Mouse (Mus musculus) embryonic fibroblast, embryonic 13.5 days (primary cell): ENCODE data around the gene Myom1. TPM values are rescaled to one million over a fixed set of nuclear protein-coding genes. Genes with fewer than 3 reads are reported as not detected.

Experiments
- H3K27ac ChIP-seq: 2 replicates; pipeline ENCODE4 v1.5.1; 2012; ENCODE audit warnings: low read length, control low read depth, inconsistent platforms; ENCODE audit not compliant: insufficient read depth
- H3K4me1 ChIP-seq: 2 replicates; pipeline ENCODE4 v1.6.1; 2011; ENCODE audit warnings: low read length; ENCODE audit not compliant: control insufficient read depth, insufficient read depth
- H3K4me3 ChIP-seq: 2 replicates; pipeline ENCODE4 v1.5.1; 2011; ENCODE audit warnings: mild to moderate bottlenecking, control low read depth, low read length; ENCODE audit not compliant: insufficient read depth
- CTCF ChIP-seq: IDR thresholded peaks from 2 replicates; pipeline ENCODE4 v1.5.1; 2011; ENCODE audit warnings: mild to moderate bottlenecking, control low read depth, low read length, moderate library complexity, borderline replicate concordance; ENCODE audit not compliant: insufficient read depth
- POLR2A ChIP-seq: IDR thresholded peaks from 2 replicates; pipeline ENCODE4 v1.6.1; 2011; ENCODE audit warnings: low read depth, mild to moderate bottlenecking, control low read depth, low read length, moderate library complexity
- polyA plus RNA-seq: library from polyadenylated mRNA; stranded (reverse); fragments of >200 nt; gene quantifications from 2 replicates; pipeline ENCODE4 v1.2.4, GENCODE M21; 2011; ENCODE audit warnings: low read depth; ENCODE audit not compliant: missing spikeins, insufficient read length

The Myom1 gene
- polyA plus RNA-seq, 1 experiment: 8.7 TPM

GRCm38 (mm10) chr17:71110753-71111265 is 108.4 kb downstream of the Myom1 start:
- no peak for TF ChIP-seq POLR2A
- no peak for TF ChIP-seq CTCF
- H3K4me1 ChIP-seq: no peaks in the 10 kb centered on the region
- H3K4me3 ChIP-seq: no peak overlapping the region
- H3K27ac ChIP-seq: no peak overlapping the region

- Histone ChIP-seq H3K4me1 (no peaks in the 10 kb centered on the region), H3K27ac (no peak overlapping the region), H3K4me3 (no peak overlapping the region)
- no peak for TF ChIP-seq POLR2A
- no peak for TF ChIP-seq CTCF
Measured at GRCm38 (mm10) chr17:71112689-71113088, 110.3 kb downstream of the Myom1 start.

GRCm38 (mm10) chr17:71114282-71114681 is 111.8 kb downstream of the Myom1 start:
- TF ChIP-seq POLR2A: no peak
- no peak for TF ChIP-seq CTCF

GRCm38 (mm10) chr17:71117956-71118355 is 115.5 kb downstream of the Myom1 start:
- no peak overlapping the region for H3K4me3 ChIP-seq
- TF ChIP-seq POLR2A (no peak), CTCF (no peak)
- peaks cover 8% of the 10 kb centered on the region for H3K4me1 ChIP-seq
- no peak overlapping the region for H3K27ac ChIP-seq

More at GRCm38 (mm10) chr17:71114282-71114681, 111.8 kb downstream of the Myom1 start:
- H3K27ac ChIP-seq: no peak overlapping the region
- no peaks in the 10 kb centered on the region for H3K4me1 ChIP-seq
- no peak overlapping the region for H3K4me3 ChIP-seq

GRCm38 (mm10) chr17:71118607-71119006 is 116.2 kb downstream of the Myom1 start:
- Histone ChIP-seq H3K27ac (no peak overlapping the region), H3K4me1 (peaks cover 8% of the 10 kb centered on the region), H3K4me3 (no peak overlapping the region)
- TF ChIP-seq POLR2A (no peak), CTCF (no peak)

GRCm38 (mm10) chr17:71120626-71121025 is 118.2 kb downstream of the Myom1 start:
- TF ChIP-seq POLR2A (no peak), CTCF (no peak)
- H3K27ac ChIP-seq: no peak overlapping the region; the same call in 1 of the 2 replicates
- H3K4me1 ChIP-seq: peaks cover 14% of the 10 kb centered on the region
- H3K4me3 ChIP-seq: no peak overlapping the region

- Histone ChIP-seq H3K4me3 (no peak overlapping the region), H3K4me1 (peaks cover 14% of the 10 kb centered on the region), H3K27ac (no peak overlapping the region)
- no peak for TF ChIP-seq CTCF
- no peak for TF ChIP-seq POLR2A
Measured at GRCm38 (mm10) chr17:71124061-71124670, 121.7 kb downstream of the Myom1 start.

- no peak overlapping the region for H3K4me3 ChIP-seq
- no peak overlapping the region for H3K27ac ChIP-seq
- TF ChIP-seq POLR2A (no peak), CTCF (no peak)
- peaks cover 14% of the 10 kb centered on the region for H3K4me1 ChIP-seq
Measured at GRCm38 (mm10) chr17:71124674-71125073, 122.2 kb downstream of the Myom1 start.

- TF ChIP-seq CTCF (no peak), POLR2A (no peak)
- no peak overlapping the region for H3K27ac ChIP-seq
- peaks cover 14% of the 10 kb centered on the region for H3K4me1 ChIP-seq
- H3K4me3 ChIP-seq: no peak overlapping the region
Measured at GRCm38 (mm10) chr17:71125519-71125918, 123.1 kb downstream of the Myom1 start.

- peaks cover 11% of the 10 kb centered on the region for H3K4me1 ChIP-seq
- no peak overlapping the region for H3K4me3 ChIP-seq
- TF ChIP-seq CTCF: no peak
- TF ChIP-seq POLR2A: no peak
- no peak overlapping the region for H3K27ac ChIP-seq
Measured at GRCm38 (mm10) chr17:71126001-71126400, 123.6 kb downstream of the Myom1 start.
